Mouse (Mus musculus) CD8-positive naive resting alpha-beta T cell, adult 2 months (primary cell): Measurements from ENCODE around the gene Cel.
"Not testable (repeated sequence)": the region's sequence is repeated elsewhere in the genome, so short reads cannot be mapped to it uniquely, and the experiment has no call there.

Experiments
- DNase-seq, 2 experiments: peaks; one replicate each; pipeline ENCODE4 v3.0.0; 2022; ENCODE audit warnings: low read depth in 2 of 2, low spot score in 2 of 2

Gene Cel

GRCm38 (mm10) chr2:28521571-28522151 is 41.5 kb downstream of the Cel start:
- DNase-seq, result no peak

GRCm38 (mm10) chr2:28520581-28520980 is 42.6 kb downstream of the Cel start:
- no peak for DNase-seq

DNA sequence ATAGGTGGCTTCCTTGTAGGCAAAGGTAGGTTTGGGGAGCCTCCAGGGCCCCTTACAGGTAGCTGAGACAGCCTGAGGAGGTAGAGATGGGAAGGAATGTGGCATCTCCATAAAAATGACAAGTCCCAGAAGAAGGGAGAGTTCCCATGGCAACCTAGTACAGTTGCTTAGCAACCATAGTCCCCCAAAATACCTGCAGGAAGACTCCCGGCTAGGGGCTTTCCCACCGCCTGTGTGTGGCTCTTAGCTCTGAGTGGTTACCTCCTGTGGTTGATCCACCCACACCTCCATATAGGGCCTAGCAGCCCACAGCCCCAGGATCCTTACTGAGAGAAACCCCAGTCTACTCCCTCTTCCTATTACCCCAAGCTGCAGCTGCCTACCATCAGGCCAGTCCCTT is 45.0 kb downstream of the Cel start:
- DNase-seq, result peak; percentile 54 to 61

DNA sequence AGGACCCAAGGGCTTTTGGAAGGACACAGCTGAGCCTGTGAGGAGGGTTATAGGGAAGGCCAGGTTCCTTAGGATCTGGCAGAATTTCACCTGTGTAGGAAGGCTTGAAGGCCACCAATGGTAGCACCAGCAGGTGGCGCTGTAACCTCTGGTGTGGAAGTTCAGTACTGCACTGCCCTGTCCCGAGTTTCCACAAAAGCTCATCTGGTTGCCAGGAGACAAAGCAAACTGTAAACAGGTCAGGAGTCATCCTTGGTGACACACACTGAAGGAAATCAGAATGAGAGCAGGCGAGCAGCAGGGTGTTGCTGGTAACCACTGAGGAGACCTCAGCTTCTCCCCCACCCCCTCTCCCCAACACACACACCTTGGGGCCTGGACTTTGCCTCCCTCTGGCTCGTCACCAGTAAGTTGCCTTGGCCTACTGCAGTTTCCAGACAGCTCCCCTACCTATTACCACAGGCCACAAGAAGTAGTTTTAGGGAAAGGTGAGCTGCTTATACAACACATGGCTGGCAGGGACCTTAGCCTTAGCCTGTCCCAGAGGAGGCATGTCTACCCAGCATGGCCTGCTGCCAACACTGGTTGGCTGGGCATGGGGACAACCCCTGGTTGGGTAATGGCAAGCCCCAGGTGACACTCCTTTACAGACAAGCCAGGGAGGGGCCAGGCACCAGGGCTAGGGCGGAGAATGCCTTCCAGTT is 45.8 kb downstream of the Cel start:
- DNase-seq, result peak; percentile 81 to 83

DNA sequence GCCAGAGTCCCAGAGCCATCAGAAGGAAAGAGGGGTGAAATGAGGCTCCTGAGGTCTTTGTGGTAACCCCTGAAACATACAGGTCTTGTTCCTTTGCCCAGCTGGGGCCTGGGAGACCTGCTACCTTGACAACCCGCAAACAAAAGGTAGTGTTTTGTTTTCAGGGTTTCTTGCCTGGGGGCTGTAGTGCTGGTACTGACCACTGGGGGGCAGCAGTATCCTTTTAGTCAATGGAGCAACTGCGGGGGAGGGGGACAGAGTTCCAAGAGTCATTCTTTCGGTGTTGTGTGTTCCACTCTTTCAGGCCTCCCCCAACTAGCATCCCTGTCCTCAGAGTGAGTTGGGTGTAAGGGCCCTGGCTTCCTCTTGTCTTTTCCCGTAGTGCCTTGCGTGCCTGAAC is 48.7 kb downstream of the Cel start:
- peak; percentile 93 to 94 for DNase-seq

- no peak for DNase-seq
These were observed 49.5 kb downstream of the Cel start for GRCm38 (mm10) chr2:28513431-28514370.

DNA sequence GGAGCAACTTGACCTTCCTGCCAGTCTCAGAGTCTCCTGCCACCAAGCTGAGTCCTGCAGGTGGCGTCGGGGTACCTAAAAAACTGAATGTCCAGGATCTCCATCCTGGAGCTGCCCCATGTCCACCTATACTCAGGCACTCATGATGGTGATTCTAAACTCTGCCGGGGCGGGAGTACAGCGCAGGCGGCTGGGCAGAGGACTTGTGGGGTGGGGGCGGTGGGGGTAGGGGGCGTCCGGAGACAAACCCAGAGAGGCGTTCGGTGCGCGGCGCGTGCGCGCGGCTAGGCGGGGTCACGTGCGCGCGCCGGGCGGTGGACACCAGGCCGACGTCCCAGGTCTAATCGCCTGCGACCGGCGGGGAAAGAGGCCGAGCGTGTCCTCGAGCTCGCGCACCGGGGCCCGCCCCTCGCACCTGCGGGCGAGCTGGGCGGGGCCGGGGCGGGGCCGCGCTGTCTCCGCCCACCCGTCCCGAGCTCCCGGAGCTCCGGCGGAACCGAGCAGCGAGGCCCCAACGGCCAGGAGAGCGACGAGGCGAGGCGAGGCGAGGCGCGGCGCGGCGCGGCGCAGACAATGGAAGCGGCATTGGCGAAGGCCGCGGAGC is 50.3 kb downstream of the Cel start, which contains the start of gene Ralgds:
Ralgds (plus strand) TSS at position 328 of the 604 bp plus-strand sequence.
- no peak for DNase-seq

GRCm38 (mm10) chr2:28511600-28511999 is 51.6 kb downstream of the Cel start:
- DNase-seq, result not testable (repeated sequence)

DNA sequence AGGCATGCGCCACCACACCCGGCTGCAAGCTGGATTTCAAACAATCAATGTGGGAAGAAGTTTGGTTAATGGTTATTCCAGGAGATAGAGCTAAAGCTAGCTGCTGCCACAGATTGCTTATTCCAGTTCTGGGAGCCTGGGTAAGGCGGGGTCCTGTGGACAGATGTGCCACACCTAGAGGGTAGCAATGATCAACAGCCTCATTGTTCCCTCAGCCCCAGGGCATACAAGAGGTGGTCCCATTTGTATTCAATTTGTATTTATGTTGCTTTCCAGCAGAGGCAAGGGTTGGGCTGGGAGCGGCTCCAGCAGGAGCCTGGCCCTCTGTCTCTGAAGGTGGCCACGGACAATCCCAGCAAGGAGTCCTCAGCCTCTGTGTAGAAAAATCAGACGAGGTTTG is 56.9 kb downstream of the Cel start:
- DNase-seq, result no peak

- DNase-seq, result no peak
These were observed 57.4 kb downstream of the Cel start, which contains the start of gene Gm10134 for GRCm38 (mm10) chr2:28505795-28506194. Gene Gm10134, plus strand, starts transcription at chr2:28506095.
